In genomic region chrX:160137177-160137860, GRCm38 (mm10) we compare ENCODE assay signal across 8 mouse cellular contexts. TPM values are rescaled to one million over a fixed set of nuclear protein-coding genes. Genes with fewer than 3 reads are reported as not detected.
DNase-seq lines count a peak whose midpoint lies in the region; ATAC-seq and TF ChIP-seq lines count a peak whose summit lies in the region.

No protein-coding gene starts in this region.

- TF ChIP-seq CTCF in MEL (IDR thresholded peaks at IDR 0.05 in 2 of 3, conservative IDR thresholded peaks at IDR 0.05 in 1 of 3; ENCODE audit: control insufficient read depth in 1 of 3, insufficient read depth in 1 of 3, low read depth in 2 of 3, low read length in 3 of 3, poor library complexity in 1 of 3, severe bottlenecking in 1 of 3): no peak

- peak; percentile 54 for DNase-seq in kidney, adult 11 months
- no peak for DNase-seq in kidney, postnatal 4 days
- peak; percentile 61 for DNase-seq in MEL (ENCODE audit: low read depth, low spot score)
- no peak for DNase-seq in limb, embryonic 14.5 days (ENCODE audit: low spot score)
- no peak for DNase-seq in right cerebral cortex, postnatal 14 days
- no peak for DNase-seq in ovary, postnatal 14 days (ENCODE audit: low spot score)

- no peak for ATAC-seq in forebrain, embryonic 15.5 days (replicated peaks)
- ATAC-seq in limb, embryonic 14.5 days (ENCODE audit: low FRiP score, low read depth): no peak
- 0 out of 2 replicates have a peak, but pooled peaks have one; percentile 4 for ATAC-seq in stomach, embryonic 14.5 days (ENCODE audit: insufficient number of reproducible peaks, insufficient read depth, low FRiP score, low read depth)

- no peak for TF ChIP-seq RAD21 in MEL (IDR thresholded peaks at IDR 0.05; ENCODE audit: low read depth, low read length)

- no peak for TF ChIP-seq EP300 in MEL (IDR thresholded peaks at IDR 0.05; ENCODE audit: low read depth in 1 of 2, low read length in 2 of 2)

- peak overlapping the region; percentile 99 for H3K9ac ChIP-seq in MEL (ENCODE audit: control insufficient read depth, low read depth, low read length, poor library complexity, severe bottlenecking)
- H3K9ac ChIP-seq in forebrain, embryonic 15.5 days (replicated peaks): peak overlapping the region; percentile 74
- peak overlapping the region; percentile 69 for H3K9ac ChIP-seq in limb, embryonic 14.5 days (ENCODE audit: low read depth, low read length, severe bottlenecking)
- peak overlapping the region; percentile 69 for H3K9ac ChIP-seq in stomach, embryonic 14.5 days (replicated peaks; ENCODE audit: low read depth, low read length)

- peaks cover 6 to 30% of the 10 kb centered on the region in 2 experiments for H3K36me3 ChIP-seq in MEL (ENCODE audit: control insufficient read depth in 1 of 2, insufficient read depth in 2 of 2, low read length in 2 of 2)
- no peaks in the 10 kb centered on the region for H3K36me3 ChIP-seq in forebrain, embryonic 15.5 days
- no peaks in the 10 kb centered on the region for H3K36me3 ChIP-seq in limb, embryonic 14.5 days (ENCODE audit: control insufficient read depth, insufficient read depth, low read length)
- no peaks in the 10 kb centered on the region for H3K36me3 ChIP-seq in stomach, embryonic 14.5 days (ENCODE audit: control insufficient read depth, insufficient read depth, low read length)

- no peaks in the 10 kb centered on the region for H3K9me3 ChIP-seq in MEL (replicated peaks; ENCODE audit: insufficient read depth, low read length)
- no peaks in the 10 kb centered on the region for H3K9me3 ChIP-seq in forebrain, embryonic 15.5 days
- H3K9me3 ChIP-seq in limb, embryonic 14.5 days (ENCODE audit: control insufficient read depth, low read length): no peaks in the 10 kb centered on the region
- no peaks in the 10 kb centered on the region for H3K9me3 ChIP-seq in stomach, embryonic 14.5 days (ENCODE audit: control insufficient read depth, low read depth, low read length)

- H3K27ac ChIP-seq in MEL (ENCODE audit: control insufficient read depth, low read depth, low read length): peak overlapping the region; percentile 97
- H3K27ac ChIP-seq in forebrain, embryonic 15.5 days (replicated peaks): no peak overlapping the region
- no peak overlapping the region for H3K27ac ChIP-seq in limb, embryonic 14.5 days (replicated peaks; ENCODE audit: low read depth, low read length)
- H3K27ac ChIP-seq in stomach, embryonic 14.5 days (ENCODE audit: low read length): peak overlapping the region; percentile 94; the same call in 1 of the 2 replicates

- WGBS in forebrain, embryonic 15.5 days: 28% methylated on average over 18 of the region's 18 CpGs
- WGBS in limb, embryonic 14.5 days: 24% methylated on average over 18 of the region's 18 CpGs
- WGBS in stomach, embryonic 14.5 days: 27% methylated on average over 18 of the region's 18 CpGs

- H3K27me3 ChIP-seq in MEL (ENCODE audit: control insufficient read depth in 1 of 2, insufficient read depth in 2 of 2, low read length in 2 of 2): no peaks in the 10 kb centered on the region
- H3K27me3 ChIP-seq in forebrain, embryonic 15.5 days: no peaks in the 10 kb centered on the region
- no peaks in the 10 kb centered on the region for H3K27me3 ChIP-seq in limb, embryonic 14.5 days (ENCODE audit: control insufficient read depth, insufficient read depth, low read length)
- no peaks in the 10 kb centered on the region for H3K27me3 ChIP-seq in stomach, embryonic 14.5 days (ENCODE audit: control insufficient read depth, insufficient read depth, low read length)

- peaks cover 40% of the 10 kb centered on the region for H3K79me2 ChIP-seq in MEL (ENCODE audit: control insufficient read depth, insufficient read depth, low read length, poor library complexity)

- no peak for TF ChIP-seq POLR2A in MEL (IDR thresholded peaks at IDR 0.05; ENCODE audit: control insufficient read depth in 1 of 2, insufficient read depth in 1 of 2, low read depth in 1 of 2, low read length in 2 of 2, poor library complexity in 1 of 2)
- no peak for TF ChIP-seq POLR2A in limb, embryonic 14.5 days (IDR thresholded peaks at IDR 0.05; ENCODE audit: borderline replicate concordance, extremely low read depth, insufficient read depth, insufficient read length)

- peak overlapping the region; percentile 58 for H3K4me2 ChIP-seq in forebrain, embryonic 15.5 days (replicated peaks)
- H3K4me2 ChIP-seq in limb, embryonic 14.5 days (replicated peaks; ENCODE audit: low read depth, low read length, severe bottlenecking): peak overlapping the region; percentile 57
- peak overlapping the region; percentile 51 for H3K4me2 ChIP-seq in stomach, embryonic 14.5 days (replicated peaks; ENCODE audit: low read depth, low read length)

- peaks cover 5 to 29% of the 10 kb centered on the region in 2 experiments for H3K4me1 ChIP-seq in MEL (ENCODE audit: control insufficient read depth in 1 of 2, insufficient read depth in 2 of 2, low read length in 2 of 2)
- H3K4me1 ChIP-seq in forebrain, embryonic 15.5 days: peaks cover 22% of the 10 kb centered on the region
- no peaks in the 10 kb centered on the region for H3K4me1 ChIP-seq in limb, embryonic 14.5 days (ENCODE audit: control insufficient read depth, insufficient read depth, low read length)
- no peaks in the 10 kb centered on the region for H3K4me1 ChIP-seq in stomach, embryonic 14.5 days (ENCODE audit: control insufficient read depth, insufficient read depth, low read length)

- H3K4me3 ChIP-seq in MEL (ENCODE audit: control insufficient read depth in 1 of 2, insufficient read depth in 1 of 2, low read depth in 2 of 2, low read length in 2 of 2): peak overlapping the region; percentile 88 to 97
- peak overlapping the region; percentile 75 for H3K4me3 ChIP-seq in forebrain, embryonic 15.5 days
- H3K4me3 ChIP-seq in limb, embryonic 14.5 days (replicated peaks; ENCODE audit: low read length): peak overlapping the region; percentile 60
- H3K4me3 ChIP-seq in stomach, embryonic 14.5 days (ENCODE audit: low read depth, low read length): peak overlapping the region; percentile 46

TF ChIP-seq in MEL, 35 proteins besides CTCF, POLR2A, EP300 and RAD21:
- TF ChIP-seq MXI1 (IDR thresholded peaks at IDR 0.05; ENCODE audit: low read depth, low read length): 0 out of 2 replicates have a peak, but pooled peaks have one; percentile 7
- no peak for TF ChIP-seq TCF12 (IDR thresholded peaks at IDR 0.05; ENCODE audit: low read depth, low read length)
- TF ChIP-seq ELF1 (IDR thresholded peaks at IDR 0.05; ENCODE audit: low read depth, low read length): no peak
TF ChIP-seq in MEL: peak in this region for 1.

RNA-seq across cellular contexts. Expression of gene Pdha1, which starts 0.9 kb away (rescaled TPM):
- 240 and 243 TPM in 2 replicates for total RNA-seq in MEL (2012; rRNA removed)
- 100 to 1,000 TPM; 274 to 290 TPM for polyA plus RNA-seq in MEL (2012; ENCODE audit: insufficient read depth in 1 of 2, insufficient read length in 2 of 2, low read depth in 1 of 2, low replicate concordance in 2 of 2, missing spikeins in 1 of 2)
- 103 and 107 TPM in 2 replicates for polyA plus RNA-seq in forebrain, embryonic 15.5 days (2015; fragmentation: Nextera tagmentation; extraction: Ambion mirVana)
- polyA plus RNA-seq in limb, embryonic 14.5 days (2012; rRNA removed): 63.6 and 79.5 TPM in 2 replicates
- 118 and 120 TPM in 2 replicates for polyA plus RNA-seq in limb, embryonic 14.5 days (2014; fragmentation: Nextera tagmentation; extraction: Ambion mirVana)
- 120 and 126 TPM in 2 replicates for polyA plus RNA-seq in stomach, embryonic 14.5 days (2014; fragmentation: Nextera tagmentation; extraction: Ambion mirVana)

Comparison
In these comparisons a context has a peak if more than half of its experiments do, and no peak if none do; other contexts are left out.
1. DNase-seq: peak in kidney, adult 11 months (single experiment) and MEL (single experiment); none in kidney, postnatal 4 days (0 of 2), limb, embryonic 14.5 days (single experiment), right cerebral cortex, postnatal 14 days (single experiment) and ovary, postnatal 14 days (single experiment).
2. H3K27ac ChIP-seq: peak in MEL (single experiment) and stomach, embryonic 14.5 days (single experiment); none in forebrain, embryonic 15.5 days (single experiment) and limb, embryonic 14.5 days (single experiment).
3. Peak in every context shown above with its lines, with median percentiles within 50 percentile points of each other: H3K4me3 ChIP-seq, H3K9ac ChIP-seq and H3K4me2 ChIP-seq.